Mouse (Mus musculus): ENCODE measurements around the gene Pcdh15.

The Pcdh15 gene

GRCm38 (mm10) chr10:73098966-73099845 is at the start of gene Pcdh15:
Gene Pcdh15 (plus strand): TSS chr10:73099342.
- no peak for DNase-seq (ENCODE audit: low read depth, low spot score)

- no peak for DNase-seq (ENCODE audit: low read depth, low spot score)
These were observed 47.1 kb upstream of the Pcdh15 start for GRCm38 (mm10) chr10:73052074-73052473.

- DNase-seq (ENCODE audit: low read depth, low spot score) = no peak
These were observed 39.4 kb upstream of the Pcdh15 start for GRCm38 (mm10) chr10:73059726-73060230.

- no peak for DNase-seq (ENCODE audit: low read depth, low spot score)
These were observed 12.4 kb upstream of the Pcdh15 start for GRCm38 (mm10) chr10:73086703-73087102.

DNA sequence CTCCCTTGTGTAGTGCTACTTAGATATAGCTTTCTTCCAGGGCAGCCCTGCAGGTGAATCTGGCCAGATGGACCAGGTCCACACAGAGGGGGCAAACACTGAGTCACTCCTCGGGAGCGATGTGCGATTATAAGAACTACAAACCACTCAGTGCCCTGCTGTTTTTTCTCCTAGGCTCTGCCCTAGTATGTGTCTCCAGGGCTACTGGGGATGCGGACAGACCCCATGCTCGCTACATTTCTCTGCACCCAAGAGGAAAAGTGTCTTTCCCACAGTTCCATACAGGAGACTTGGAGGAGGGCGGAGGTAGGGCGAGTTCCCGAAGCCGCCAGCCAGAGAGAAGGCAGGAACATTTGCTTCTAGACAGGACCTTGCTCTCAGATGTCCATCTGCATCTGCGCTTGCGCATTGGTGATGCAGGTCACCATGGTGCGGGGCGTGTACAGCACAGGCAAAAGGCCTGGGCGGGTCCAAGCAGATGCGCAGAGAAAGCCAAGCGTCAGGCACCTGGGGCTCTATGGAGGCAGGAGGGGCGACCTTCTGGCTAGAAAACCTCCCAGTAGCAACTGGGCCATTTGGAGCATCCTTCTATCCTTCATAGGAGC is 2.5 kb upstream of the Pcdh15 start:
- DNase-seq (ENCODE audit: low read depth, low spot score) = no peak

- no peak for DNase-seq (ENCODE audit: low read depth, low spot score)
These were observed 2.0 kb upstream of the Pcdh15 start for GRCm38 (mm10) chr10:73097176-73097575.

- peak; percentile 67 for DNase-seq (ENCODE audit: low read depth, low spot score)
These were observed 1.2 kb upstream of the Pcdh15 start for GRCm38 (mm10) chr10:73097979-73098378.

- DNase-seq (ENCODE audit: low read depth, low spot score) = no peak
These were observed 702 bp downstream of the Pcdh15 start for GRCm38 (mm10) chr10:73099846-73100241.

DNA sequence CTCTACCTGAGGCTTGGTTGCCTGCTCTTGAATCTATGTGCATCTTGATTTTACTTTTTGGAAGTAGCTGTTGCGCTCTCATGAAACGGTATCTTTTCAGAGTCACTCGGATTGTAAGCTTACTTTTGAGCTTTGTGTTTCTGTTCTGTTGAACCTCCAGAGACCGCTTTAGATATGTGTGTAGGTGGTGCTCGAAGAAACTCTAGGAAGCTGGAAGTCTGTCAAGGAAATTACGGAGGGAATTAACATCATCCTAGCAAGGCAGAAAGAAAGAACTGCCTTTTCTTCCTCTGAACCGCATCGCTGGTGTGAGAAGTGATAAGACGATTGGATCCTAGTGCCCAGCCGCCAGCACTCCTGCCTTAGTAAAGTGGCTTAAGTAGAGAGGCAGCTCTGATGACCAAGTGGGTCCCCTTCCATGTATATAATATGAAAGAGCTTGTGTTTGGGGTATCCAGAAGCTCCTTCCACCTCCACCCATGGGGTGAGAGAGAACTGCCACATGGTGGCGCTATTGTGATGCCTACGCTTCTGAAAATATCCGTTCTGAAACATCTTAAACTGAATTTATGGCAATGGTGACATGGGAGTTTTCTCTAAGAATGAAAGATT is 4.3 kb downstream of the Pcdh15 start:
- no peak for DNase-seq (ENCODE audit: low read depth, low spot score)

GRCm38 (mm10) chr10:73105893-73106292 is 6.8 kb downstream of the Pcdh15 start:
- no peak for DNase-seq (ENCODE audit: low read depth, low spot score)

GRCm38 (mm10) chr10:73137985-73138384 is 38.8 kb downstream of the Pcdh15 start:
- DNase-seq (ENCODE audit: low read depth, low spot score) = no peak

DNA sequence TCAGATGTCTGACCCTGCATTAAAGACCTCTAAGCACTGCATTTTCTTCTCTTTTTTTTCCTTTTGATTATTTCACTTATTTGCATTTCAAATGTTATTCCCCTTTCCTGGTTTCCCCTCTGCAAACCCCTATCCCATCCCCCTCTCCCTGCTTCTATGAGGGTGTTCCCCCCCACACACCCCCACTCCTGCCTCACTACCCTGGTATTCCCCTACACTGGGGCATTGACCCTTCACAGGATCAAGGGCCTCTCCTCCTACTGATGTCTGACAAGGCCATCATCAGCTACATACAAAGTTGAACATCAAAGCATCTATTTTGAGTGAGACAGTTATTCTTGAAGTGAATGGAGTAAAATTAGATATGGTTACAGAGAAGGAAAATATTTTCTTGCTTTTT is 48.4 kb downstream of the Pcdh15 start:
- DNase-seq (ENCODE audit: low read depth, low spot score) = no peak

- no peak for DNase-seq (ENCODE audit: low read depth, low spot score)
These were observed 48.8 kb downstream of the Pcdh15 start for GRCm38 (mm10) chr10:73147978-73148377.

- peak; percentile 10 for DNase-seq (ENCODE audit: low read depth, low spot score)
These were observed 55.4 kb downstream of the Pcdh15 start for GRCm38 (mm10) chr10:73154544-73154943.

GRCm38 (mm10) chr10:73161757-73162156 is 62.6 kb downstream of the Pcdh15 start:
- no peak for DNase-seq (ENCODE audit: low read depth, low spot score)

DNA sequence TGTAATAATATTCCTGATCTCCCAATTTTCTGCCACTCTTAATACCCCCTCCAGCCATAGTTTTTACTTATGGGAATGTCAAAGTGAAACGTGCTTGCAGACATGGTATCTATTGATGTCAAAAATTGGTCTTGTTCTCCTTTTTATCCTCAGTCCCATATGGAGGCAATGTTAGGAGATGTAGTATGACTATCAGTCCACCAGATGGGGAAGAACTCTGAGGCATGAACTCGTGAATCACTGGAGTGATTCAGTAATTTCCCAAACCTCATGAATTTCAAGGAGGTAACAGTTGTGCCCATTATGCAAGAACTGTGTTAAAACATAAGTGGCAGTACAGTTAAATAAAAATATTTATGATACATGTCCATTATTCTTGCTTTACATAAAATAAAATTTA is 116.9 kb downstream of the Pcdh15 start:
- no peak for DNase-seq (ENCODE audit: low read depth, low spot score)

DNA sequence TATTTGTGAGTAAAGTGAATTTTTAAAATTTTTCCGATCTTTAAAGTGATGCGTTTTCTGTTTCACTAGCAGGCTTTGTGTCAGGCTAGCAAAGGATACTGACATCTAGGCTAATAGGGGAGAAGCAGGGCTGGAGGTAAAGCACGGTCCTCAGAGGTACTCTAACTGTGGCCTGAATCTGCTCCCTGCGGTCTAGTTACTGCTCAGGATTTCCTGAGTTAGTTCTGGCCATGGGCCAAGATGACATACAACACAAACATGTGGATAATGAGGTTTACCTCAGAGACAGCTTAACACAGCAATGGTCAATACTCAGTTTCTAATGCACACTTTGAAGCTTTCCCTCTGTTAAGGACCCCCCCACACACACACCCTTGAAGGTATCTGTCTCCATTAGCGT is 143.2 kb downstream of the Pcdh15 start:
- no peak for DNase-seq (ENCODE audit: low read depth, low spot score)

DNA sequence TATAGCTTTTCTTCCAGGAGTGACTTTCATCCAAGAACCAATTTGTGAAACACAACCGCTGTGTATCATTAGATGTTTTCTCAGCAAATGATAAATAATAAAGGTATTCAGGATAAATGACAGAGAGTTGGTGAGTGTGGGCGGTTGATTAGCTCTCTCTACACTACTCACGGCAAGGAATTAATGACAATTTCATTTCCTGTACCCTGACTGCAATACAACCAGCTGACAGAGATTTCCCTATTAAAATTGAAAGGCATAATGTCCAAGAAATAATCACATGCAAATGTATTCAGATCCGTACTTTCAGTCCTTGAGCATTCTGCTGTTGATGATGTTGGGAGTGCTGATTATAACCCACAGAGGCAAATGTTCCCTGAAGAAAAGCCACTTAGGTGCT is 181.3 kb downstream of the Pcdh15 start:
- DNase-seq (ENCODE audit: low read depth, low spot score) = no peak

DNA sequence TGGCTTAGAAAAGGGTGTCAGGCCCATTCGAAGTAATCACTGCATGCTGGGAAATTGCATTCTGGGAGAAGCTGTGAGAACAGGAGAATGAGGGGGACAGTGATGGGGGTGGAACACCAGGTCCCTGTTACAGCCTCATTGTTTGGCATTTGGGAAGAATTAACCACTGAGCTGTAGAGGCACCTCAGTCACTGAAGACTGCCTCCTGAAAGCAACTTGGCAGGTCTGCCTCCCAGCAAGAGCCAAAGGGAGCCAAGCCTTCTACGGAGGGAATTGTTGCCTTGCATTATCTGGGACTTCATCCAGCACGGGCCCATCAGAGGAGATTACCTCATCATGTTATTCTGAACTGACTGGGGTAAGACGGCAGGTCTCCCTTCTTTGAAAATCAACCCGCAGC is 197.3 kb downstream of the Pcdh15 start:
- DNase-seq (ENCODE audit: low read depth, low spot score) = no peak

DNA sequence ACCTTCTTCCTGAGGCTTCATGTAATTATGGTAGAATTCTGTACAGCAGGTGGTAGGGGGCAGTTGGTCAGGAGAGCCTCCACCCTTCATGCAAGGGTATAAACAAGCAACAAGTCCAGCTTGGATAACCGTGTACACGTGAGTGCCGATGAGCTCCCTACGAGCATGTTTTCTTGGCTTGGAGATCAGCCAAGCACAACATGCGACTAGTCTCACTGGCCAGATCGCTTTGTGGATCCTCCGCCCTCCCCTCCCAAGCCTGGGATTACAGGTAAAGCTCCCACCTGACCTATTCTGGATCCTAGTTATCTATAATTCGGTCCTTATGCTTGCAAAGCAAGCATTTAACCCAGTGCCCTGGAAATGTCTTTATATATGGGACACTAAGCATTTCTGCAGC is 202.8 kb downstream of the Pcdh15 start:
- DNase-seq (ENCODE audit: low read depth, low spot score) = no peak

GRCm38 (mm10) chr10:73306677-73307076 is 207.5 kb downstream of the Pcdh15 start:
- DNase-seq (ENCODE audit: low read depth, low spot score) = no peak

- no peak for DNase-seq (ENCODE audit: low read depth, low spot score)
These were observed 227.7 kb downstream of the Pcdh15 start for GRCm38 (mm10) chr10:73326861-73327260.

DNA sequence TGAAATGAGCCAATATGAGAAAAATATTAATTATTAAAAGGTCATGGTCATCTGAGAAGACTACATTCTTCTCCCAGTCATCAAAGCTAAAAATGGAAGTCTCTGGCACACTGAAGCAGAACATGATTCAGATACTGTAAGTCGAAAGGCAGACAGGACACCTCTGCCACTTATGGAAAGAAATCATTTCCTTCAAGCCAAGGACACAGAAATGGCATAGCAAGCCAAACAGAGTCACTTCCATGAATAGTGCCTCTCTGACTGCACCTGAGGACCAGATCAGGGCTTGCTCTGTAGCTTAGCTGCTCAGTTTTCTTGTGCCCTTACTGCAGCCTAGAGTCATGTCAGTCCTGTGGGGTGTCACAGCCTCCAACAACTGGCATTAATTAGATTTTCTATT is 234.3 kb downstream of the Pcdh15 start:
- no peak for DNase-seq (ENCODE audit: low read depth, low spot score)

Data from brain, embryonic 18.5 days (tissue).